Mouse (Mus musculus) heart, embryonic 13.5 days (tissue): ENCODE data around the gene Cyb5r2. TPM values are rescaled to one million over a fixed set of nuclear protein-coding genes. Genes with fewer than 3 reads are reported as not detected.

ENCODE experiments used
- ATAC-seq: fragments of 200-750 bp; cut with Nextera tagmentation; 2 replicates; pipeline ENCODE4 v1.8.0; 2017; ENCODE audit warnings: moderate TSS enrichment; ENCODE audit not compliant: insufficient number of reproducible peaks, low FRiP score, low TSS enrichment; ENCODE audit errors: extremely low read depth
- H3K27ac ChIP-seq: fragments of 300-500 bp; sonication (generic); replicated peaks from 2 replicates; pipeline ENCODE4 v1.5.1; 2015; ENCODE audit warnings: moderate library complexity, mild to moderate bottlenecking, inconsistent platforms
- H3K27me3 ChIP-seq: fragments of 300-500 bp; sonication (generic); replicated peaks from 2 replicates; pipeline ENCODE4 v1.6.1; 2015; ENCODE audit warnings: mild to moderate bottlenecking, inconsistent platforms
- H3K36me3 ChIP-seq: fragments of 300-500 bp; sonication (generic); 2 replicates; pipeline ENCODE4 v1.6.1; 2015; ENCODE audit warnings: mild to moderate bottlenecking, inconsistent platforms
- H3K4me1 ChIP-seq: fragments of 300-500 bp; sonication (generic); 2 replicates; pipeline ENCODE4 v1.6.1; 2015; ENCODE audit warnings: inconsistent platforms
- H3K4me2 ChIP-seq: fragments of 300-500 bp; sonication (generic); 2 replicates; pipeline ENCODE4 v1.6.1; 2015; ENCODE audit warnings: inconsistent platforms, mild to moderate bottlenecking, moderate library complexity
- H3K4me3 ChIP-seq: fragments of 300-500 bp; sonication (generic); 2 replicates; pipeline ENCODE4 v1.5.1; 2015; ENCODE audit warnings: moderate library complexity, mild to moderate bottlenecking, inconsistent platforms
- H3K9ac ChIP-seq: fragments of 300-500 bp; sonication (generic); 2 replicates; pipeline ENCODE4 v1.6.1; 2015; ENCODE audit warnings: inconsistent platforms, mild to moderate bottlenecking, moderate library complexity
- H3K9me3 ChIP-seq: fragments of 300-500 bp; sonication (generic); 2 replicates; pipeline ENCODE4 v1.6.1; 2016; ENCODE audit warnings: inconsistent platforms
- WGBS: fragments of 180-500 bp; shearing (Covaris S2); methylation state at CpG from one replicate; pipeline ENCODE4 v1.1.7; 2015; ENCODE audit warnings: mixed read lengths; 5-methylcytosine and 5-hydroxymethylcytosine counted together
- polyA plus RNA-seq: library from polyadenylated mRNA; unstranded; fragments of >200 nt; fragmentation: Nextera tagmentation; extraction: Ambion mirVana; gene quantifications from 2 replicates; pipeline ENCODE4 v1.2.1, GENCODE M21; 2015

Gene Cyb5r2
- polyA plus RNA-seq, 1 experiment from 2014 or later: 0.98 TPM

DNA sequence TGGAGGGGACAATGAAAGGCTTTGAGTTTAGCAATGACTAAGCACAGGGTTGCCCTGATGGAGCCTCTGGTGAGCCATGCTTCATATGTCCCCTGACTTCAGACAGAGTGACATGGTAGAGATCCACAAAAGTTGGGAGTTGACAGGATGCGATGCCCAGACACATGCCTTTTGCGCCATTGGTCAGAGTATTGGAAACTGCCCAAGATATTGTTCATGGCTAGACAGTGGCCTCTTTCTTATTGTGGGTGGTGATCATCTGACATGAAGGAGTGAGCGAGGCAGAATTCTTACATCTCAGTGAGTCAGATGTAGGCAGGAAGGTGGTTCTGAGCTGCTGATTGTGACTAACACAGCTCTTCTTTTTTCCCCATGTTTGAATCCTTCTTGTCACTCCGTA is 35.3 kb downstream of the Cyb5r2 start:
- Histone ChIP-seq H3K4me1 (no peaks in the 10 kb centered on the region), H3K4me2 (no peak overlapping the region), H3K27me3 (no peaks in the 10 kb centered on the region), H3K9ac (no peak overlapping the region), H3K9me3 (0 out of 2 replicates have a peak, but pooled peaks cover 3% of the 10 kb centered on the region), H3K4me3 (no peak overlapping the region), H3K36me3 (peaks cover 66% of the 10 kb centered on the region), H3K27ac (no peak overlapping the region)
- 72% methylated on average over 4 of the region's 4 CpGs for WGBS
- ATAC-seq: no peak

DNA sequence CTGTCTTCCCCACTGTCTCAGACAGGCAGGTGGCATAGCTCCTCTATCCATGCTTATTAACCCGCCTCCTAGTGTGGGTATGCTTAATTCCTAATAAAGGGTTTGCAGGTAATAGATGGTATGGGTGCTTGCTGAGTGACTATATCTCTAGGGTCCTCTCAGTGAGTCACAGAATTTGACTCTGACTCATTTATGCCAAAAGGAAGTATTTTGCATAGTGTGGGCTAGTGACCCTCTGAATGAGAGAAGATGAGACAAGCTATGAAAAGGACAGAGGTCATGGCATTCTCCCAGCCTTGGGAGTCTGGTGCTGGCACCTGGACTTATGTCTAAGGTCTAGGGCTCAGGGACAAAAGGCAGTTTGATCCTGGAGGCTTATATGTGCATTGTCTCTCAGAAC is 37.1 kb downstream of the Cyb5r2 start:
- Histone ChIP-seq H3K4me1 (no peaks in the 10 kb centered on the region), H3K9ac (no peak overlapping the region), H3K36me3 (peaks cover 62% of the 10 kb centered on the region), H3K9me3 (0 out of 2 replicates have a peak, but pooled peaks cover 3% of the 10 kb centered on the region), H3K27me3 (no peaks in the 10 kb centered on the region), H3K27ac (no peak overlapping the region), H3K4me3 (no peak overlapping the region), H3K4me2 (no peak overlapping the region)
- WGBS: 81% methylated on average over 1 of the region's 1 CpGs
- no peak for ATAC-seq

DNA sequence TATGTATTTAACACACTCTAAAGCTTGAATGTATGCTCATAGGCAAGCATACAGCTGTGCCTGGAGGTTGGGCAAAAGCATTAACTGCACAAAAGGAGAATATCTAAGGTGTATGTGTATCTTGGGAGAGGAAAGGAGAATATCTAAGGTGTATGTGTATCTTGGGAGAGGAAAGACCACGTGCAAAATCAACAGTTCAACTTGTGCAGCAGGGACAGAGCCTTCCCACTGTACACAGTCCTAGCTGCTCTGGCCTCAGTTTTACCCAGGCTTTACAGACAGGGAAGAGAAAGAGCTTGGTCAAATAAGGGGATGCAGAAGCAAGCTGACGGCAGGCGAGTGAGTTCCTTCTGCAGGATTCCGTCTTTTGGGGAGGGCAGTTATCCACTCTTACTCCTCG is 43.8 kb downstream of the Cyb5r2 start:
- H3K4me1 ChIP-seq: peaks cover under 1% of the 10 kb centered on the region
- WGBS: 73% methylated on average over 5 of the region's 5 CpGs
- no peaks in the 10 kb centered on the region for H3K9me3 ChIP-seq
- H3K4me3 ChIP-seq: no peak overlapping the region
- no peaks in the 10 kb centered on the region for H3K27me3 ChIP-seq
- peaks cover 14% of the 10 kb centered on the region for H3K36me3 ChIP-seq
- no peak overlapping the region for H3K9ac ChIP-seq
- H3K4me2 ChIP-seq: no peak overlapping the region
- no peak for ATAC-seq
- no peak overlapping the region for H3K27ac ChIP-seq

DNA sequence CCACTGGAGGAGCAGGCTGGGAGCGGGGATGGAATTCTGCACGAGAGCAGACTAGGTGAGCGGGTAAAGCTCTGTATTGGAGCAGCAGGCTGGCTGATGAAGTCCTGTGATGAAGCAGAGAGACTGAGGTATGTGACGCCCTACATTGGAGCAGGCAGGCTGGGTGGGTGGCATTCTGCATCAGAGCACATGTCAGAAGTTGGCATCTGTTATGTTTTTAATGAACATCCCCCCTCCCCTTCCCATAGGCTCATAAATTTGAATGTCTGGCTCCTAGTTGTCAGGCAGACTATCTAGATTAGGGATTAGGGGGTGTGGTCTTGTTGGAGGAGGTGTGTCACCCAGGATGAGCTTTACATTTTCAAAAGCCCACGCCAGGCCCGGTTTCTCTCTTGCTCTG is 45.1 kb downstream of the Cyb5r2 start:
- Histone ChIP-seq H3K9ac (no peak overlapping the region), H3K4me3 (no peak overlapping the region), H3K36me3 (peaks cover 2% of the 10 kb centered on the region), H3K27ac (no peak overlapping the region), H3K4me1 (peaks cover 12% of the 10 kb centered on the region), H3K9me3 (no peaks in the 10 kb centered on the region), H3K27me3 (no peaks in the 10 kb centered on the region), H3K4me2 (no peak overlapping the region)
- WGBS: 59% methylated on average over 6 of the region's 6 CpGs
- no peak for ATAC-seq

DNA sequence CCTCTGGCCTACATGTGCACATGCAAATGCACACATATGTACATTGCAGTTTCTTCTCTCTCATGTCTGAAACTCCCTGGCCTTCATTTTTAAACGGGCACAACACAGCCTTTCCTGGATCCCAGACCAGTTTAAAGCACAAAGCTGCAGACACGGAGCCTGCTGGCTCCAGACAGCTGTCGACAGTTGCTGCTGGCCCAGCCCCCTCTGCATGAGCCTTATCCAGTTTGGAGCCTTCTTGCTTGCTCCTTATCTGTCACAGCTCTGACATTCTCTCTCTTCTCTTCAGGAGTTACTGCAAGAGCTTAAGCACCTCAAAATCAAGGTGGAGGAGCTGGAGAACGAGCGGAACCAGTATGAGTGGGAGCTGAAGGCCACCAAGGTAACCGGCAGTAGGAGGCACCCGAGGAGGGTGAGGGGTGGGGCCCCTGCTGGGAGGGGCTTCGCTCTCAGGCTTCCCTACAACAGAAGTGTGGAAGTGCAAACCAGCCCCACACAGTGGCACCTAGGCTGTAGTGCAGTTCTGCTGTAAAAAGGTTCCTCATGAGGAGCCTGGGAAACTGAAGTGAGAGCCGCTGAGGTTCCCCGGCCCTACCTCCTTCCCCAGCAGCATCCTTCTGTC is 49.2 kb downstream of the Cyb5r2 start:
- Histone ChIP-seq H3K4me3 (peak overlapping the region; percentile 51), H3K27me3 (no peaks in the 10 kb centered on the region), H3K9ac (peak overlapping the region; percentile 73), H3K4me2 (peak overlapping the region; percentile 72), H3K4me1 (peaks cover 40% of the 10 kb centered on the region), H3K36me3 (no peaks in the 10 kb centered on the region; the same call in 1 of the 2 replicates), H3K9me3 (no peaks in the 10 kb centered on the region), H3K27ac (peak overlapping the region; percentile 85)
- under 1% methylated on average over 10 of the region's 10 CpGs for WGBS
- ATAC-seq: peak; percentile 81; the same call in 1 of the 2 replicates

DNA sequence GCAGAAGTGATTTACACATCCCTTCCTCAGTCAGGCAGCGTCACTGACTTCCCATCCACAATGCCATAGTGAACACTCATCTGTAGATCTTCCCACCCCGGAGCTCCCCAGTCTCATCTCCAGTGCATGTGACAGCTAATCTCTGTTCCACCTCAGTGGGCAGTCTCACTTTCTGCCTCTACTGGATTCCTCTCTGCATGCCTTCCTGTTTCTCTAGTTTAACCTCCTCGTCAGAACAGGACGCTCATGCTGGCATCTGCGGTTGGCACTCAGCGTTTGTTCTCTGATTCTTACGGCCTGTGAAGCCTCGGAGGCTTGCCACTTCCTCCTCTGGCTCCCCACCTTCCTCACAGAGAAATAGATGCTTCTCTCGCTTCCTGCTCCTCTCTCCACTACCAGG is 50.2 kb downstream of the Cyb5r2 start:
- Histone ChIP-seq H3K27ac (peak overlapping the region; percentile 85; the same call in 1 of the 2 replicates), H3K4me3 (no peak overlapping the region), H3K27me3 (no peaks in the 10 kb centered on the region), H3K9ac (peak overlapping the region; percentile 40; the same call in 1 of the 2 replicates), H3K4me2 (no peak overlapping the region), H3K36me3 (no peaks in the 10 kb centered on the region; the same call in 1 of the 2 replicates), H3K4me1 (peaks cover 48% of the 10 kb centered on the region), H3K9me3 (no peaks in the 10 kb centered on the region)
- WGBS: 47% methylated on average over 9 of the region's 9 CpGs
- no peak for ATAC-seq

DNA sequence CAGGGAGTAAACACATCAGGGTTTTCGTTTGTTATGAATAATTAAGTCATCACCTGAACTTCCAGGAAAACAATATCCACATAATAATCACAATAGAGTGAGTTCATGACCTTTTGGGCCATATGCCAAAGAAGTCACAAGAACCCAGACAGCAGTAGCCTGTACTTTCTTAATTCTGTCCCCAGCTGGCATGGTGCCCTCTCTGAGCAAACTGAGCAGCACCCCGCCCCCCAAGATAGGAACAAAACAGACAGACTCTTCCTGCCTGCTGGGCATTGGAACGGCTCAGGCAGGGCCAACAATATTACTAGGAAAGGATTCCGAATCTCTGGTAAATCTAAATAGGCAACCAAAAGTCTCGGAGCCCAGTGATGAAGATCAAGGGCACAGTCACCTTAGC is 51.9 kb downstream of the Cyb5r2 start:
- Histone ChIP-seq H3K9ac (no peak overlapping the region), H3K9me3 (no peaks in the 10 kb centered on the region), H3K27me3 (no peaks in the 10 kb centered on the region), H3K36me3 (no peaks in the 10 kb centered on the region; the same call in 1 of the 2 replicates), H3K4me1 (peaks cover 48% of the 10 kb centered on the region), H3K4me2 (no peak overlapping the region), H3K27ac (0 out of 2 replicates have a peak overlapping the region, but pooled peaks have one; percentile 15), H3K4me3 (no peak overlapping the region)
- no peak for ATAC-seq
- 61% methylated on average over 5 of the region's 5 CpGs for WGBS

DNA sequence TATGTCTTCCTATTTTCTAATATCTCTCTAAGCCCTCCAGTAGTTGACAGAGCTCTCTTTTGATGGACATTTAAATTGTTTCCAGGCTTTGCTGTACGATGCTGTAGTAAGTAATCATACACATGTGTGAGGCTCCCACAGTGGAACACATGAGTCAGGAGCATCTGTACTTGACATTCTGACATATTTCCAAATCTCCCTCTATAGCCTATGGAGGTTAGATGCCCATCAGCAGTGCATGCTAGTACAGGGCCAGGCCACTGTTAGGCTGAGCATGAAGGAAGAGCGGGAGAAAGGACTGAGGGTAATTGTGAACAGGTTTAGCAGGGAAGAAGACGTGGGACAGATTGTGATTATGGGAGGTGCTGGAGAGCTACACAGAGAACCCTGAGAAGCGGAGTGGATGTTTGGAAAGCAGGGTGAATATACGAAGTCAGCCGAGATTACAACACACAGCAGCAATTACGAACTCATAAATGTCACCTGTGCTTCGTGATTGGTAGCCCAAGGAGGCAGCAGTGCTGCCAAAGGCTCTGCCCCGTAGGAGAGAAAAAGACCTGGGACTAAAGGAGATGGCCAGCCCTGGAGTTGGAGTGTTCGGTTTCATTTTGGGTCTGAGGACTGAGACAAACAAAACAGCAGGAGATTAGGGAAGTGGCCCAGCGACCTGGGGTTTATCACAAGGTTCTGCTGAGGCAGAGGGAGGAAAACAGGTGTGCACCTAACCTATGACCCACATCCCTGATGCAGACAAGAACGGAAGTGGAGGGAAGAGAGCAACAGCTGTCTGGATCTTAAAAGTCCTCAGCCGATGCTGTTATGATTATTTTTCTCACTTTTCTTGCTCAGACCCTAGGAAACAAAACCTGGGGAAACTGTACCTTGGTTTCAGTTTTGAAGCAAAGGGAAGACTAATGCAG is 55.1 kb downstream of the Cyb5r2 start:
- no peaks in the 10 kb centered on the region for H3K27me3 ChIP-seq
- WGBS: 61% methylated on average over 13 of the region's 13 CpGs
- H3K9me3 ChIP-seq: no peaks in the 10 kb centered on the region
- H3K4me1 ChIP-seq: peaks cover 35% of the 10 kb centered on the region
- no peak for ATAC-seq
- H3K36me3 ChIP-seq: no peaks in the 10 kb centered on the region
- no peak overlapping the region for H3K27ac ChIP-seq
- H3K9ac ChIP-seq: no peak overlapping the region
- H3K4me3 ChIP-seq: no peak overlapping the region
- H3K4me2 ChIP-seq: no peak overlapping the region

DNA sequence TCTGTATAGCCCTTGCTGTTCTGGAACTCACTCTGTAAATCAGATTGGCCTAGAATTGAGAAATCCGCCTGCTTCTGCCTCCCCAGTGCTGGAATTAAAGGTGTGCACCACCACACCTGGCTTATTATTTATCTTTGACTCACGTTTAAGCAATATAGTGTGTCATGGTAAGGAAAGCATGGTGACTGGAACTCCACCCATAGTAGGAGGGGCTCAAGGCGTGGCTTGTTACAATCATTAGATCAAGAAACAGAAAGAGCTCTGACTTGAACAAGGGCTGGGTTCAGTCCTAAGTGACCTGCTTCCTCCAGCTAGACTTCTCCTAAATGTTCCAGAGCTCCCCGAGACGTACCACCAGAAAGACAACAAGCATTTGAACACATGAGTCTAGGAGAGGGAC is 57.2 kb downstream of the Cyb5r2 start:
- H3K4me1 ChIP-seq: peaks cover 19% of the 10 kb centered on the region
- no peaks in the 10 kb centered on the region for H3K27me3 ChIP-seq
- H3K36me3 ChIP-seq: no peaks in the 10 kb centered on the region
- WGBS: 80% methylated on average over 5 of the region's 5 CpGs
- H3K9me3 ChIP-seq: no peaks in the 10 kb centered on the region
- no peak overlapping the region for H3K27ac ChIP-seq
- no peak overlapping the region for H3K9ac ChIP-seq
- no peak overlapping the region for H3K4me3 ChIP-seq
- no peak overlapping the region for H3K4me2 ChIP-seq
- no peak for ATAC-seq

DNA sequence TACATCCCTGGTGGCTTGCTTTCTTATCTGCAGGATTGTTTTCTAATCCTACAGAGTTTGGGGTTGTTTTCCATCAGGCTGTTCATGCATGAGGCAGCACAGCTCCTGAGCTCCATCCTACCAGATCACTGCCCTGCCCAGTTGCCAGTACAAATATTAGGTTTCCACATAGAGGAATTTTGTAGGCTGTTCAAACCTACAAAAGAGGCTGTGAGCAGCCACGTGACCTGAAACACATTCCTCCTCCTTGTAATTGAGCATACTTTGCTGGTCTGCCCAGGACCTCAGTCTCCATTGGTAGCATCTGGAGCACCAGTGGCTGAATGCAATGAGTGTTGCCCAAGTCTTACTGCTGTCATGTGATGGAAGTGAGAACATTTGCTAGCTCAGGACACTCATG is 57.9 kb downstream of the Cyb5r2 start:
- no peaks in the 10 kb centered on the region for H3K27me3 ChIP-seq
- no peaks in the 10 kb centered on the region for H3K9me3 ChIP-seq
- ATAC-seq: no peak
- no peaks in the 10 kb centered on the region for H3K36me3 ChIP-seq
- WGBS: 57% methylated on average over 1 of the region's 1 CpGs
- H3K4me2 ChIP-seq: no peak overlapping the region
- H3K27ac ChIP-seq: no peak overlapping the region
- no peak overlapping the region for H3K9ac ChIP-seq
- peaks cover 12% of the 10 kb centered on the region for H3K4me1 ChIP-seq
- H3K4me3 ChIP-seq: no peak overlapping the region
